Mouse (Mus musculus) C2C12 (cell line): ENCODE results near the gene Rassf1. TPM values are rescaled to one million over a fixed set of nuclear protein-coding genes. Genes with fewer than 3 reads are reported as not detected.
"Not testable (repeated sequence)": the region's sequence is repeated elsewhere in the genome, so short reads cannot be mapped to it uniquely, and the experiment has no call there.

Source experiments
- H3K27me3 ChIP-seq: one replicate; pipeline ENCODE4 v1.6.1; 2011; ENCODE audit not compliant: control insufficient read depth, insufficient read depth, insufficient read length
- H3K36me3 ChIP-seq: one replicate; pipeline ENCODE4 v1.6.1; 2011; ENCODE audit not compliant: control insufficient read depth, insufficient read depth
- H3K4me3 ChIP-seq: one replicate; pipeline ENCODE4 v1.5.1; 2011; ENCODE audit warnings: mild to moderate bottlenecking, control low read depth; ENCODE audit not compliant: poor library complexity, insufficient read depth, severe bottlenecking
- H3K79me2 ChIP-seq: one replicate; pipeline ENCODE4 v1.6.1; 2011; ENCODE audit not compliant: control insufficient read depth, insufficient read depth
- H3K79me3 ChIP-seq: one replicate; pipeline ENCODE4 v1.6.1; 2011; ENCODE audit warnings: low read depth, control low read depth
- H3ac ChIP-seq: one replicate; pipeline ENCODE3; 2011; ENCODE audit warnings: low read depth; ENCODE audit not compliant: control insufficient read depth, insufficient read length
- CEBPB ChIP-seq: IDR thresholded peaks from one replicate; pipeline ENCODE4 v1.6.1; 2011; ENCODE audit warnings: low read depth, mild to moderate bottlenecking, control low read depth, moderate library complexity
- CTCF ChIP-seq: IDR thresholded peaks from one replicate; pipeline ENCODE4 v1.5.1; 2011; ENCODE audit not compliant: control insufficient read depth, insufficient read depth, insufficient read length
- FOSL1 ChIP-seq: IDR thresholded peaks from one replicate; pipeline ENCODE4 v1.8.0; 2011; ENCODE audit warnings: mild to moderate bottlenecking, low read length; ENCODE audit not compliant: poor library complexity, insufficient read depth, severe bottlenecking
- MAX ChIP-seq: IDR thresholded peaks from one replicate; pipeline ENCODE4 v1.6.1; 2011; ENCODE audit warnings: mild to moderate bottlenecking, control low read depth
- MYOD1 ChIP-seq: IDR thresholded peaks from one replicate; pipeline ENCODE4 v1.6.1; 2011; ENCODE audit warnings: low read depth; ENCODE audit not compliant: control insufficient read depth, insufficient read length
- MYOG ChIP-seq: IDR thresholded peaks from one replicate; pipeline ENCODE4 v1.6.1; 2011; ENCODE audit not compliant: control insufficient read depth, insufficient read length; ENCODE audit errors: extremely low read depth
- USF1 ChIP-seq: IDR thresholded peaks from one replicate; pipeline ENCODE4 v1.6.1; 2011; ENCODE audit warnings: low read depth, mild to moderate bottlenecking, control low read depth, moderate library complexity
- polyA plus RNA-seq: library from polyadenylated mRNA; unstranded; fragments of >200 nt; fragmentation: generic; extraction: Trizol; gene quantifications from one replicate; pipeline ENCODE4 v1.2.1, GENCODE M21; 2012; ENCODE audit warnings: missing spikeins

Gene Rassf1
- polyA plus RNA-seq, 1 experiment = 89.7 TPM

- H3K4me3 ChIP-seq = peak overlapping the region; percentile 82
- H3K27me3 ChIP-seq = no peaks in the 10 kb centered on the region
Measured at GRCm38 (mm10) chr9:107555701-107556100, 4.3 kb downstream of the Rassf1 start.

GRCm38 (mm10) chr9:107556346-107556745 lies 5.0 kb downstream of the Rassf1 start:
- peaks cover 80% of the 10 kb centered on the region for H3K79me2 ChIP-seq
- TF ChIP-seq MYOG = no peak
- TF ChIP-seq USF1 = no peak
- no peak for TF ChIP-seq CEBPB
- TF ChIP-seq CTCF = no peak
- no peak for TF ChIP-seq MAX
- peaks cover 43% of the 10 kb centered on the region for H3K79me3 ChIP-seq
- H3ac ChIP-seq = peak overlapping the region; percentile 53
- H3K4me3 ChIP-seq = peak overlapping the region; percentile 82
- H3K36me3 ChIP-seq = peaks cover 51% of the 10 kb centered on the region
- H3K27me3 ChIP-seq = no peaks in the 10 kb centered on the region

More at GRCm38 (mm10) chr9:107555701-107556100, 4.3 kb downstream of the Rassf1 start:
- peaks cover 45% of the 10 kb centered on the region for H3K36me3 ChIP-seq
- no peak for TF ChIP-seq FOSL1
- TF ChIP-seq USF1 = no peak
- TF ChIP-seq CTCF = no peak
- TF ChIP-seq MYOG = no peak
- TF ChIP-seq MYOD1 = no peak
- TF ChIP-seq MAX = no peak
- no peak for TF ChIP-seq CEBPB
- peaks cover 80% of the 10 kb centered on the region for H3K79me2 ChIP-seq
- H3K79me3 ChIP-seq = peaks cover 43% of the 10 kb centered on the region
- H3ac ChIP-seq = peak overlapping the region; percentile 67

- H3K27me3 ChIP-seq = no peaks in the 10 kb centered on the region
- peaks cover 50% of the 10 kb centered on the region for H3K36me3 ChIP-seq
- peaks cover 10% of the 10 kb centered on the region for H3K79me3 ChIP-seq
- H3K4me3 ChIP-seq = peak within 1 kb of the TSS; percentile 46
- H3K79me2 ChIP-seq = peaks cover 19% of the 10 kb centered on the region
- TF ChIP-seq FOSL1 = no peak
- TF ChIP-seq CEBPB = no peak
- peak within 1 kb of the TSS; percentile 49 for H3ac ChIP-seq
Measured at GRCm38 (mm10) chr9:107563029-107563581, 11.8 kb downstream of the Rassf1 start, which contains the start of gene Tusc2. TSS of gene Tusc2 (plus strand) at chr9:107563255.

- H3K36me3 ChIP-seq = peaks cover 25% of the 10 kb centered on the region
- peaks cover 14% of the 10 kb centered on the region for H3K79me2 ChIP-seq
- H3ac ChIP-seq, H3K79me3 ChIP-seq, H3K27me3 ChIP-seq, H3K4me3 ChIP-seq: not testable (repeated sequence)
Measured at GRCm38 (mm10) chr9:107565556-107565955, 14.2 kb downstream of the Rassf1 start.

- peaks cover 20% of the 10 kb centered on the region for H3K79me2 ChIP-seq
- H3ac ChIP-seq = no peak overlapping the region
- H3K4me3 ChIP-seq = no peak overlapping the region
- peak; percentile 24 for TF ChIP-seq CTCF
- no peak for TF ChIP-seq MYOD1
- no peaks in the 10 kb centered on the region for H3K27me3 ChIP-seq
- peaks cover 10% of the 10 kb centered on the region for H3K79me3 ChIP-seq
- peaks cover 19% of the 10 kb centered on the region for H3K36me3 ChIP-seq
Measured at GRCm38 (mm10) chr9:107566041-107566709, 14.8 kb downstream of the Rassf1 start.

GRCm38 (mm10) chr9:107566855-107567254 lies 15.5 kb downstream of the Rassf1 start:
- Histone ChIP-seq H3K4me3 (no peak overlapping the region), H3K79me3 (peaks cover 11% of the 10 kb centered on the region), H3K36me3 (peaks cover 13% of the 10 kb centered on the region), H3ac (no peak overlapping the region), H3K27me3 (no peaks in the 10 kb centered on the region), H3K79me2 (peaks cover 26% of the 10 kb centered on the region)
- TF ChIP-seq CTCF (no peak), USF1 (no peak), MAX (no peak), CEBPB (no peak), FOSL1 (no peak), MYOG (no peak), MYOD1 (no peak)
